Mouse (Mus musculus): ENCODE measurements around the gene Pappa.

Gene Pappa

DNA sequence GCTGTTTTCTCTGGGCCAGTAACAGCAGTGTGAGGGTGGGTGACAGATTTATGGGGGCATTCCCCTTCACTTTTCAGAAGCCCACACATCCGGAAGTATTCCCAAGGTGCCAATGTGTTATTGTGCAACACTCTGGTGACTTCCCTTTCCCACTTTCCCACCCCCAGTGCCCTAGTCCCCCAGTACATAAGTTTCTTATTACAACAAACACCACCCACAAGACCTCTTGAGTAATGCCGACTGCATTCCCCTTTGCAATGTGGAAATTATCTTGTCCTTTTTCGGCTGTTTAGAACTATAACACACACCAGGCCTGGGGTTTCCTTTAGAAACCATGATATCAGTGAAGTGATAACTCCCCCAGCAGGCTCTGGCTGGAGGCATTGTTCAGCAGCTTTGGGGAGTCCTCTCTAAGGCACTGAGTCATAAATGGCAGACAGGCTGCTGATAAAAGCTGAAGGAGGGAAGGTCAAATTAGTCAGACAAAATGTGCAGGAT lies 118.5 kb downstream of the Pappa start:
- in situ Hi-C loops (cut with MboI; ENCODE audit: low pct_unique_long_range_greater_than_20kb in 1 of 2, low sequenced_read_pairs in 2 of 2, unreplicated experiment in 1 of 2), result no loop called here

DNA sequence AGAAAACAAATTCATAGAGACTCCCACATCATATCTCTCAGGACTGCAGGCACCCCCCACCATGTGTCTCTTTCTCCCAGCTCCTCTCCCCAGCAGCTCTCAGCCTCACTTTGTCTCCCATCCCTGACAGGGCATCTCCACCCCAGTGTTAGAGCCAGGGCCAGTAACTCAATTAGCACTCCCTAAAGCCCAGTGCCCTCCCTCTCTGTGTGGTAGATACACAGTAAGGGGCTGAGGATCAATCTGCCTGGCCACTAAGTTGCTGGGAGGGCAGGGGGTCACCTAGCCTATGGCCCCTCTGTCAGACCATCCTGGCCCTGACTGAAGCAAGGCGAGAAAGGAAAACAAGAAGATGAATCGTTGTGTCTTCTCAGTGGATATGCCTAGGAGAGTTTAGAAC lies 119.3 kb downstream of the Pappa start:
- in situ Hi-C loops (cut with MboI; ENCODE audit: low pct_unique_long_range_greater_than_20kb in 1 of 2, low sequenced_read_pairs in 2 of 2, unreplicated experiment in 1 of 2), result no loop called here

DNA sequence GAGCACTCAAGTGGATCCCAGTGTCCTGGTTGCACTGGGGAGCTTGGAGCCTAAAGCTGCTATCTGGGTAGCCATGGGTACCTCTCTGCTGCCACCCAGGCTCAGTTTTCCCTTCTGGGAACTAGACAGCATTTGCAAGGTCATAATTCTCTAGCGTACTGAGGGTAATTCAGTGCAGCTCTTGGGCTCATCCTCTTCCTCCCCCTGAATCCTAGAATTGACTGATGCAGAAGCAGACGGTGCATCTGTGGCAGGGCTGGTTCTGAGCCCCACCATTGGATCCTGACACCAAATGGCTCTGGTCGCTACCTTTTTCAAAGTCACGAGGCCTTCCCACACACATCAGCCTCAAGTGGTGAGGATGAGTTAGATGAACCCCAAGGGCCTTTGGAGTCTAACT lies 121.0 kb downstream of the Pappa start:
- in situ Hi-C loops (cut with MboI; ENCODE audit: low pct_unique_long_range_greater_than_20kb in 1 of 2, low sequenced_read_pairs in 2 of 2, unreplicated experiment in 1 of 2), result no loop called here

DNA sequence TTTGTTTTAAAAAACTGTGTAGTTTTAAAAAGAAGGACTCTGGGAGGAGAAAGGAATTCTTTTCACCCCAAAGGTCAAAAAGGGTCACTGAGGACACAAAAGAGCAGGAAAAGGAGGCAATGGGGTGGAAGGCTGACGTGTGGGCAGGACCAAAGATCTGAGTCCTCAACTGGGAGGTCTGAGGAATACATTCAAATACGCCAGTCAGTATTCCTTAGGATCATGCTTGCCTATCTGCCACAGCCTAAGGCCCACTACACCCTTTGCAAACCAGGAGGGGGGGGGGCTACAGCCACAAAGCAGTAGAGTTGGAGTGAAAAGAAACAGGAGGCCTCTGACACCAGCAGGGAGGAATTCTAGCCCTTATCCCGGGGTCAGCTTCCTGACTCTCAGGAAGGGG lies 121.5 kb downstream of the Pappa start:
- in situ Hi-C loops (cut with MboI; ENCODE audit: low pct_unique_long_range_greater_than_20kb in 1 of 2, low sequenced_read_pairs in 2 of 2, unreplicated experiment in 1 of 2), result no loop called here

DNA sequence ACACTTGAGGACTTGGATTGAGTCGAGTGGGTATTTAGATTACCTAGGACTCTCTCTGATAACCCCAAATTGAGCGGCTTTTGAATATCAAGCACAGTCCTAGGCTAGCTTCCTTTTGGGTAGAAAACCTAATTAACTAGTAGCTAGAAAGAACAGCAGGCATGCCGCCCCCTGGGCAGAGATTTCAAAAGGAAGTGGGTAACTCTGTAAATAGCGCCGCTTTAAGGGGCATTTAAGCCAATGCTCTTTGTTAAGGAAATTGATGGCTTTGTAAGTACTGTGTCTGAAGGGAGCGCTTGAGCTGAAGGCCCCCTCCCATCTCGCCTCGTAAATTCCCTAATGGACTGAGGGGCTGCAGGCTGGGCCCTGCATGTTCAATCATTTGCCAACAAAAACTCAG lies 128.2 kb downstream of the Pappa start:
- in situ Hi-C loops (cut with MboI; ENCODE audit: low pct_unique_long_range_greater_than_20kb in 1 of 2, low sequenced_read_pairs in 2 of 2, unreplicated experiment in 1 of 2), result no loop called here

DNA sequence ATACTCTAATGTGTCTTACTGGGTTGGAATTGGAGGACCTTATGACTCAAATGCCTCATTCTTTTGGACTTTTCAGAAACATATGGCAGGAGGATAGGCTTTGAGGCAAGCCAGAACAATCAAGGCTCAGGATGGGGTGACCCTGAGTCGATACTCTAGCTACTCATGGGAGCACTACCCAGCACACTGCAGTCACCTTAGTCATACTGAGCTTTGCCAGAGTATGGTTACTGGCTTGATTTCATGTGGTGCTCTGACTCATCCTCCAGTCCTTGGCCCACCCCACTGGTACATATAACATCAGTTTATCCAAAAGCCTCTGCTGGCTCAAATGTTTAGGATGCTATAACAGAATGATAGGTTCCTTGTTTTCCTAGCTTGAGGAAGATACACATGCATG lies 130.1 kb downstream of the Pappa start:
- in situ Hi-C loops (cut with MboI; ENCODE audit: low pct_unique_long_range_greater_than_20kb in 1 of 2, low sequenced_read_pairs in 2 of 2, unreplicated experiment in 1 of 2), result no loop called here

DNA sequence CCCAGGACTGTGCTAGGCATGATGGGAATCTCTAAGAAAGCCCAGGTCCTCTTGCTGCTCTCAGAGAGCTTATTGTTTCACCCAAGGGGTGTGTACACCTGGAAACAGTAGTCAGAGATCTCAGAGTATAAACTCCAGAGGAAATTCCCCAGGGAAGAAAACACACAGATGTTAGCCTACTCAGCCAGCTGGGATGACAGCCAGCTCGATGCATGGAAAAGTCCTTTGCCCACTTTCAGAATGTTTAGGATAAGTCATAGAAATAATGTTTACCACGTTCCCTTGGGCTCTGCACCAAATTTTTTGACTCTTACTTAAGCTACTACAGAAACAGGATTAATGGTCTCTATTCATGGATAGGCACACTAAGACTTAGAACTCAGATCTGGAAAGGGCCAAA lies 143.1 kb downstream of the Pappa start:
- in situ Hi-C loops (cut with MboI; ENCODE audit: low pct_unique_long_range_greater_than_20kb in 1 of 2, low sequenced_read_pairs in 2 of 2, unreplicated experiment in 1 of 2), result no loop called here

DNA sequence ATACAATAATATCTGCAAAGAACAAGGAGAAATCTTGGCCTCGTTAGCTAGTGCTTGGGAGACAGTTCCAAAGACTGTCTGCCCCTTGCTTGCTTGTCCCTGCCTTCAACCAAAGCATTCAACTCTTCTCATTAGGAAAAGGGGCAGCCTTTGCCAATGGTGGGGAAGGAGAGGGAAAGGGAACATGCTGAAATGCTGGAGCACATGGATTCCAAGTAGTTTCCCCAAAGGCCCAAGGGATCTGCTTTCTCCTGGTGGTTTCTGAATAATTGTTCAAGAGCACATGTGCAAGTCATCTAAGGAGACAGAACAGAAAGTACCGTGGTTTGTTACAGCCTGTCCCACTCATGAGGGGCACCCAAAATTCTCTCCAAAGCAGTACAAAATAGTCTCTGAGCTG lies 146.0 kb downstream of the Pappa start:
- in situ Hi-C loops (cut with MboI; ENCODE audit: low pct_unique_long_range_greater_than_20kb in 1 of 2, low sequenced_read_pairs in 2 of 2, unreplicated experiment in 1 of 2), result no loop called here

DNA sequence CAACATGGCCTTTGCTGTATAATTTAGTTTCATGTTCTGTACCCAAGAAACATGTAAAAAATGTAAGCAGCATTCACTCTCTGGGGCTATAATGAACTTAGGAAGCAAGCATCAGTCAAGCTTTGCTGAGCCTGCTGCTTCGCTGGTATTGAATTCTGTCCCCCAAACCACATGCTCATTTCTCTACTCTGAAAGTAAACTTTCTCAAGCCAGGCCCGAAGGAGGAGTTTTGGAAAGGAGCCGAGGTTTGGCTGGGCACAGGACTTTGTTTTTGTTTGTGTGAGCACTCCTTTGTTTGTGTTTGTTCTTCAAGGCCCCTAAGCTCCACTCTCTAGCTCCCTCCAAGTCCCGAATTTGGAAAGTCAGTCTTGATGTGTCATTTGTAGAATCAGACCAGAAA lies 148.3 kb downstream of the Pappa start:
- in situ Hi-C loops (cut with MboI; ENCODE audit: low pct_unique_long_range_greater_than_20kb in 1 of 2, low sequenced_read_pairs in 2 of 2, unreplicated experiment in 1 of 2), result no loop called here

DNA sequence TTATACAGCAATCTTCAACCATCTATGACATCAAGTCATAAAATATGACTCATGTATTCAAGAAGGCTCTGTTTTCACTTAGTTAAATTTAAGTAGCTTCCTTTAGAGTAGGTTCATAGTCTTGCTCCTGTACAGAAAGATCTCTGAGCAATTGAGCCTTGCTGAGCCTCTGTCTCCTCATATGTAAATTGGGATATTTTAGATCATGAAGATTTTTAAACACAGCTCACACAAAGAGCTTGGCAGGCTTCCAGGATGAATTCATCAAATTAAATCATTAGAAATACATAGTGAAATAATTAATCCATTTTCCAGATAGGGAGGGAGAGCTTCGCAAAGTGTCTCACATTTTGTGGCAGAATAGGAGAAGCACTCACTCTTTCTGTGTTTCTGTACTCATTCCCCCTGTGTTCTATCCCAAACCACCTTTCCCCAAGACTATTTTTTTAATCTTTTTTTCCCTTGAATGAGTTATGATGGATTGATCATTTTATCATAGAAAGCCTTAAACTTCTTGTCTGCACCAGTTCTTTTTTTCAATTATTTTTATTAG lies 149.4 kb downstream of the Pappa start:
- in situ Hi-C loops (cut with MboI; ENCODE audit: low pct_unique_long_range_greater_than_20kb in 1 of 2, low sequenced_read_pairs in 2 of 2, unreplicated experiment in 1 of 2), result no loop called here

DNA sequence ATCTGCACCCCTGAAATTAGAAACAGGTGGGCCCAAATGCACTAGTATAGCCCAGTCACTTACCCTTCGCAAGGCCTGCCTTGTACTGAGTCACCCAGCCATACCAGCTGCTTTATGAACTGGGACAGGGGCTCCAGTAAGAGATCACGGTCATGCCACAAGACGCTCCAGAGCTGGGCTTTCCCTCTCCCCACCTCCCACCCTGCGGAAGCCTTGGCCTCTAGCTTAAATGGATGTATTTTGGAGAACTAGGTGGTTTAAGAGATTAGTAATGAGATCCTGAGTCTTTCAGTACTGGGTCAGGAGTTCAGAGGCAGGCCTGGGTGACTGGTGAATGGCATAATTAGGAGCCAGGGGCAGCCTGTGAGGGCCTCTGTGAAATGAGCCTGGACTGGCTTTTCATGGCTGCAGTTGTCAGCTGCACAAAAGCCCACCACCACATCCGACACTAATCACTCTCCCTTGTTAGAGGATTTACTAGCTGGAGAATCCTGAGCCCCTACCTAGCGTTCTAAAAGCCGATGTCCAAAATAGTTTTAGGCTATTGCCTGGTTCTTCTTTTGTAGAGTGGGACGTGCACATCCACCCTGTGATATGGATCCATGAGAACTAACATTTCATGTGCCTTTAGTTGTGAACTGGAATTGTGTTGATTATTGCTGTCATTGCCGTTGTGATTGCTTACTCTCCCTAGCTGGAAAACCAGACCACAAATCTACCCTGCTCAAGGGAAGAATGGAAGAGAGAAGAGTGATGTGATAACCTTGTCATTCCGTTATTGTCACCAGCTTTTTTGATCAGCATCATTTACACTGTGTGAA lies 154.7 kb downstream of the Pappa start:
- in situ Hi-C loops (cut with MboI; ENCODE audit: low pct_unique_long_range_greater_than_20kb in 1 of 2, low sequenced_read_pairs in 2 of 2, unreplicated experiment in 1 of 2), result no loop called here

DNA sequence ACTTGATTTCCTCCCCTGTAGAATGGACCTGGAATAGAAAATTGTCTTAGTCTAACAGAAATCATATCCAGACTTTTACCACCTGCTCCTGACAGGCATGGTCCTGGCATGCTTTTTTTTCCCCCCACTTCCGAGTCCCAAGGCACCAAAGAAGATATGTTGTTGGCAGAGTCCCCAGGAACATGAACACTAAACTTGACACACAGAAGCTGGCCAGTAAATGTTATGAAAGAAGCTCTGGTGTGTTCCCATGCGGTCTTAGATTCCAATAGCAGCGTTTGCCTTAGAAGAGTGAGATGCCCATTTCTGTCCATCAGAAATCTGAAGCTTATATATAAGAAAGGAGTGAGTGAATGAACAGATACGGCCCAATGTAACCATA lies 155.3 kb downstream of the Pappa start:
- in situ Hi-C loops (cut with MboI; ENCODE audit: low pct_unique_long_range_greater_than_20kb in 1 of 2, low sequenced_read_pairs in 2 of 2, unreplicated experiment in 1 of 2), result no loop called here

DNA sequence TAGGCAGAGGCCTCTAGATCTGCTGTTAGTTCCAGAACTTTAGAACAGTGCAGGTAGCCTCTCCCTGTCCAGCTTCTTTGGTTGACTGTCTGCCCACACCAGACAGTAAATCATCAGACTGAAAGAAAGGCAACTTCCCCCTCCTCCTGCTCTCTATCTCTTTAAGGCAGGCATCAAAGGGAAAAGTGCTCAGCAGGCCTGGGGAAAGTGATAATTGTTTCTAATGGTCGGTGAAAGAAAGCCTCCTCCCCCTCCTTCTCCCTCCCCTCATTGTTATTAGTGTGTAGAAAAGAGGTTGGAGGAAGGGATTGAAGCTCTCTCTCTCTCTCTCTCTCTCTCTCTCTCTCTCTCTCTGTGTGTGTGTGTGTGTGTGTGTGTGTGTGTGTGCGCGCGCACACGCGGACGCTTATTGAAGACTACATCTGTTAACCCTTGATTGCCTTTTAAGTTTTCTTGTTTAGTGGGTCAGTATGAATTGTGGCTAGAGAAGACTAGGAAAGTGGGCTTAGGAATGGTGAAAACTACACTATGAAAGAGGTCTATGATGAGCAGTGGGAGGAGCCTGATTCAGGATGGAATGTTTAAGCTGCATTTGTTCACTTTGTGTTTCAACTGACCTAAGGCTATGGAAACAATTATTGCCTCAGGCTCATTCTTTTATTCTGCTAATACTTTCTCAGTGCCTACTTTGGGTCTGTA lies 156.2 kb downstream of the Pappa start:
- in situ Hi-C loops (cut with MboI; ENCODE audit: low pct_unique_long_range_greater_than_20kb in 1 of 2, low sequenced_read_pairs in 2 of 2, unreplicated experiment in 1 of 2), result no loop called here

DNA sequence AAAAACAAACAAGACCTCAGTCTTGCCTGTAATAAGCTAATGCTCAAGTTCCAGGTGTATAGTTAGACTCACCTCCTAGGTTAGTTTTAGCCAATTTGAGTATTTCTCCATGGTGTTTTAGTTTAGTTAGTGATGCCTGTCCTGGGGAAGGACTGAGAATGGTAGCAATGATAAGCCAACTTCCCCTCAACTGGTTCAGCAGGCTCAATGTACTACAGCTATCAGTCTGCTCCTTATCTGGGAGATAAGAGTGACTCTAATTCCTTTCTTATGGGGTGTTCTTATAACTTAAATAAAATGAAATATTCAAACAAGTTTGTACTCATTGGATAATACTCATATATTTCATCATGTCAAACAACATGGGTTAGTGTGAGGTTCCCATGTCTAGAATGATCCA lies 156.9 kb downstream of the Pappa start:
- in situ Hi-C loops (cut with MboI; ENCODE audit: low pct_unique_long_range_greater_than_20kb in 1 of 2, low sequenced_read_pairs in 2 of 2, unreplicated experiment in 1 of 2), result no loop called here

DNA sequence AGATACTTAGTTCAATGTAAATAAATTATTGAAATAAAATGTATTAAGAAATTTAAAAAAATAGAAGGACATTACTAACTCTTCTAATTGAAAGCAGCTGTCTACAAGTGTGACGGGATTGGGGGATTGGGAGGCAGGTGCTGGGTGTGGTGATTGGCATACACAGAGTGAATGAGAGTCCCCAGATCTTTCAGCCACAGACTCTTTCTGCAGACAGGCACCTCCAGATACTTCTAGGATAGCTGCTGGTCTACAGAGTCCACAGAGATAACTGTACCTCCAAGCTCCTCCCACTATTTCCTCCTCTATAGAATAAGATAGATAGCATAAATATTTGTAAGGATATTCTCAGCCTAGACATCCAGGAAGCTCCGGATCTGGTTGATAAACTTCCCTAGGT lies 159.6 kb downstream of the Pappa start:
- in situ Hi-C loops (cut with MboI; ENCODE audit: low pct_unique_long_range_greater_than_20kb in 1 of 2, low sequenced_read_pairs in 2 of 2, unreplicated experiment in 1 of 2), result no loop called here

DNA sequence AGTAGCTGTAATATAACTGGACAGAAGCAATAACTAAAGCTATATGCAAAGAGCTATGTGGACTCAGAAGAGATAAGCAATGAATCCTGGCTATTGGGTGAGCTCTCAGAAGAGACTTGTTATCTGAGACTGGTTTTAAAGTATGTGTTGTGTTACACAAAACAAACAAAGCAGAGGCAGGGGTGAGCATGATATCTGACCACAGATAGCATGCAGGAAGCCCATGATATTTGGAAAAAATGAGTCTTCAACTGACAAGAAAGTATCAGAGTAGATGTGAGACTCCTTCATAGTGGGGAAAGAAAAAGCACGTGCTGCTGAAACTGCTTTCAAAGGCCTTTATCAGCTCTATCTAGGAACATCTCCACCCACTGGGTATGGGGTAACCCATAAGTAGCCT lies 161.2 kb downstream of the Pappa start:
- in situ Hi-C loops (cut with MboI; ENCODE audit: low pct_unique_long_range_greater_than_20kb in 1 of 2, low sequenced_read_pairs in 2 of 2, unreplicated experiment in 1 of 2), result no loop called here

DNA sequence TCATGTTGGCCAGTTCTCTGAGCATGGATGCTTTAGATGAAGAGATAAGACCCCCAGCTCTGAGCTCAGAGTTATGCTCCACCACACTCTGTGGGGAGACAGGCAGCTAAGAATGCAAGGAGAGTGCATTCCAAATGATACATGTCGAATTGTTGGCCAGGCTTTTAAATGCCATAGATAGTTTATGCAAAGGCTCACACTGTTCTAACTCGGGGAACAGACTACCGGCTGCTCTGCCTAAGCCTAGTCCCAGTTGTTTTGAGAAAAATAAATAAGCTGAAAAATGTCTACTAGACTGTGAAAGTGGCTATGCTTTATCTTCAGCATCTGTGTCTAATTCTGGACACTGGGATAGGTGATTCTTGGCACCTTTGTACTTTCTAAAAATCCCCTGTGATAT lies 165.3 kb downstream of the Pappa start:
- in situ Hi-C loops (cut with MboI; ENCODE audit: low pct_unique_long_range_greater_than_20kb in 1 of 2, low sequenced_read_pairs in 2 of 2, unreplicated experiment in 1 of 2), result no loop called here

DNA sequence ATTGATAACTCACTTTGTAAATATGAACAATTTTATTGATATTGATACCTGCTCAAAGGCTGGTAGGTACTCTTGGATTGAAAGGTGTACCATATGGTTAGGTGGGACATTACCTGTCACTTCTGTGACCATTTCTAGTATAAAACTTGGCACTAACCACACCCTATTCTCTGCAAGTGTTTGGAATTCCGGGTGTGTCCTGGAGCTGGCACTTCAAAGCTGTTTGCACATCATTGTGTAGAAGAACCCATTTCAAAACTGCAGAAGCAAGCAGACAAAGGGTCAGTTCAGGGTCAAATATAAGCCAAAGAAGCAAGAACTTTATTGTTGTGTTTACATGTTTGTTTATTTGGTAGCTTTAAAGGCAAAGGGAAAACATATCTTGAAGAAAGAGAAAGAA lies 171.8 kb downstream of the Pappa start:
- in situ Hi-C loops (cut with MboI; ENCODE audit: low pct_unique_long_range_greater_than_20kb in 1 of 2, low sequenced_read_pairs in 2 of 2, unreplicated experiment in 1 of 2), result no loop called here

DNA sequence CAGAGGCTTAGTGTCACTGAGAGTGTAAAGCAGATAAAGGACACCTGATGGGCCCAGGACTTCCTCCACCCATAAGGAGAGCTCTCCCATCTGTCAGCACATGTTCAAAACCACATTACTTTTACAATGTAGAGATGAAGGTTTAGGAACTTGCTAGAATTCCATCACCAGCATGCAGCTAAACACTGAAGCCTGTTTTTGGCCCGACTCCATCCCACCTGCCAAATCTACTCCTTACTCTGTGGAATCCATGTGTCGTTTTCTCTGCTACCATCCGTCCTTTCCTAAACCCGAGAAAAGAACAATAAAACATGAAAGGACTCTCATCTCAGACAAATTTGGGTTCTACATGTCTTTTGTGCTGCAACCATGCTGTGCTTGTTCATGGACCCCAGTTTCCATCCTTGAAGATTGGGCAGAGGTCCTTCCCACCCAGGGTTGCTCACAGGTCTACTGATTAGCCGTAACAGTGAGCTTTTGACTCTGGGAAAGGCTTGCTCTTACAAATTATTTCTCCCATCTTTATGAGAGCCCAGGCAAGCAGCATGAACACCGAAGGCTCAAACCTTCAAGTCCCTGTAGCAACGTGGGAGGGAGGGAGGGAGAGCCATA lies 172.5 kb downstream of the Pappa start:
- in situ Hi-C loops (cut with MboI; ENCODE audit: low pct_unique_long_range_greater_than_20kb in 1 of 2, low sequenced_read_pairs in 2 of 2, unreplicated experiment in 1 of 2), result no loop called here

All from mouse embryonic stem cell (cell line).